9 mouse cellular contexts compared by ENCODE assay signal in genomic region chr10:61285271-61285670, GRCm38 (mm10). TPM values are rescaled to one million over a fixed set of nuclear protein-coding genes. Genes with fewer than 3 reads are reported as not detected.
A peak's percentile ranks its signal among the peaks of the same experiment; 100 is the strongest.
DNase-seq lines count a peak whose midpoint lies in the region; ATAC-seq and TF ChIP-seq lines count a peak whose summit lies in the region.
"Had no signal": no experiment of that assay in that cellular context is flagged by ENCODE, and none has a peak within 500 bp of the region (broad histone marks: within the 10 kb centered on the region; RNA-seq: fewer than 3 reads in every experiment).

No protein-coding gene starts in this region.

- H3K9me3 ChIP-seq in stomach, embryonic 14.5 days (ENCODE audit: control insufficient read depth, low read depth, low read length): no peaks in the 10 kb centered on the region
- no peaks in the 10 kb centered on the region for H3K9me3 ChIP-seq in forebrain, embryonic 14.5 days (replicated peaks; ENCODE audit: control insufficient read depth, low read length)
- no peaks in the 10 kb centered on the region for H3K9me3 ChIP-seq in forebrain, embryonic 15.5 days

- H3K36me3 ChIP-seq in kidney, adult 2 months (ENCODE audit: control insufficient read depth, insufficient read depth, low read length): no peaks in the 10 kb centered on the region
- no peaks in the 10 kb centered on the region for H3K36me3 ChIP-seq in stomach, embryonic 14.5 days (ENCODE audit: control insufficient read depth, insufficient read depth, low read length)
- no peaks in the 10 kb centered on the region for H3K36me3 ChIP-seq in forebrain, embryonic 14.5 days (ENCODE audit: control insufficient read depth, insufficient read depth, low read length)
- no peaks in the 10 kb centered on the region for H3K36me3 ChIP-seq in forebrain, embryonic 15.5 days

- H3K27me3 ChIP-seq in kidney, adult 2 months (replicated peaks; ENCODE audit: control insufficient read depth, insufficient read depth, low read length): no peaks in the 10 kb centered on the region
- H3K27me3 ChIP-seq in stomach, embryonic 14.5 days (ENCODE audit: control insufficient read depth, insufficient read depth, low read length): no peaks in the 10 kb centered on the region
- H3K27me3 ChIP-seq in forebrain, embryonic 14.5 days (replicated peaks; ENCODE audit: control insufficient read depth, insufficient read depth, low read length): no peaks in the 10 kb centered on the region
- no peaks in the 10 kb centered on the region for H3K27me3 ChIP-seq in forebrain, embryonic 15.5 days

- no peak overlapping the region for H3K4me2 ChIP-seq in stomach, embryonic 14.5 days (replicated peaks; ENCODE audit: low read depth, low read length)
- H3K4me2 ChIP-seq in forebrain, embryonic 14.5 days (ENCODE audit: low read length): no peak overlapping the region
- H3K4me2 ChIP-seq in forebrain, embryonic 15.5 days (replicated peaks): no peak overlapping the region

- no peak for TF ChIP-seq POLR2A in lung, adult 2 months (IDR thresholded peaks at IDR 0.05; ENCODE audit: borderline replicate concordance, extremely low read depth, low read depth, low read length)
- no peak for TF ChIP-seq POLR2A in kidney, adult 2 months (IDR thresholded peaks at IDR 0.05; ENCODE audit: low read depth, low read length)

- H3K9ac ChIP-seq in stomach, embryonic 14.5 days (replicated peaks; ENCODE audit: low read depth, low read length): no peak overlapping the region
- no peak overlapping the region for H3K9ac ChIP-seq in forebrain, embryonic 14.5 days (ENCODE audit: low read length)
- H3K9ac ChIP-seq in forebrain, embryonic 15.5 days (replicated peaks): no peak overlapping the region

- TF ChIP-seq CTCF in lung, adult 2 months (IDR thresholded peaks at IDR 0.05; ENCODE audit: insufficient read depth, low read length): no peak
- TF ChIP-seq CTCF in kidney, adult 2 months (conservative IDR thresholded peaks at IDR 0.05; ENCODE audit: insufficient read depth, insufficient read length, low read depth, low read length): no peak

- no peaks in the 10 kb centered on the region for H3K4me1 ChIP-seq in lung, adult 2 months (ENCODE audit: control insufficient read depth, insufficient read depth, low read length)
- H3K4me1 ChIP-seq in kidney, adult 2 months (ENCODE audit: control insufficient read depth, insufficient read depth, low read length): no peaks in the 10 kb centered on the region
- 0 out of 2 replicates have a peak, but pooled peaks cover 6% of the 10 kb centered on the region for H3K4me1 ChIP-seq in stomach, embryonic 14.5 days (ENCODE audit: control insufficient read depth, insufficient read depth, low read length)
- H3K4me1 ChIP-seq in forebrain, embryonic 14.5 days (ENCODE audit: control insufficient read depth, insufficient read depth, low read length): no peaks in the 10 kb centered on the region
- H3K4me1 ChIP-seq in forebrain, embryonic 15.5 days: no peaks in the 10 kb centered on the region

- 65% methylated on average over 11 of the region's 11 CpGs for WGBS in lung, adult 2 months
- WGBS in kidney, adult 2 months: 39% methylated on average over 11 of the region's 11 CpGs
- WGBS in stomach, embryonic 14.5 days: 70% methylated on average over 11 of the region's 11 CpGs
- 86% methylated on average over 11 of the region's 11 CpGs for WGBS in forebrain, embryonic 14.5 days
- 83% methylated on average over 11 of the region's 11 CpGs for WGBS in forebrain, embryonic 15.5 days

- ATAC-seq in stomach, embryonic 14.5 days (ENCODE audit: insufficient number of reproducible peaks, insufficient read depth, low FRiP score, low read depth): peak; percentile 23; the same call in 1 of the 2 replicates
- no peak for ATAC-seq in forebrain, embryonic 14.5 days
- no peak for ATAC-seq in forebrain, embryonic 15.5 days (replicated peaks)

- peak; percentile 39 to 41 for DNase-seq in lung, adult 18-20 months
- DNase-seq in lung, adult 2 months: no peak
- peak; percentile 46 to 57 for DNase-seq in cerebellum, postnatal 25 days
- DNase-seq in kidney, adult 2 months: peak; percentile 67
- DNase-seq in forebrain, embryonic 14.5 days (ENCODE audit: low spot score): no peak
- no peak for DNase-seq in spleen, postnatal 4 days (ENCODE audit: low spot score in 2 of 2)

- no peak overlapping the region for H3K4me3 ChIP-seq in lung, adult 2 months (replicated peaks; ENCODE audit: extremely low read depth, low read depth, low read length)
- H3K4me3 ChIP-seq in kidney, adult 2 months (ENCODE audit: insufficient read depth, low read depth, low read length): no peak overlapping the region
- H3K4me3 ChIP-seq in stomach, embryonic 14.5 days (ENCODE audit: low read depth, low read length): no peak overlapping the region
- no peak overlapping the region for H3K4me3 ChIP-seq in forebrain, embryonic 14.5 days (ENCODE audit: low read depth, low read length)
- no peak overlapping the region for H3K4me3 ChIP-seq in forebrain, embryonic 15.5 days

- 0 out of 2 replicates have a peak overlapping the region, but pooled peaks have one; percentile 10 for H3K27ac ChIP-seq in kidney, adult 2 months (ENCODE audit: insufficient read depth, low read depth, low read length)
- no peak overlapping the region for H3K27ac ChIP-seq in stomach, embryonic 14.5 days (ENCODE audit: low read length)
- no peak overlapping the region for H3K27ac ChIP-seq in forebrain, embryonic 14.5 days (ENCODE audit: low read depth, low read length)
- H3K27ac ChIP-seq in forebrain, embryonic 15.5 days (replicated peaks): no peak overlapping the region

RNA-seq across cellular contexts. Expression of gene Adamts14, which starts 12.0 kb away (rescaled TPM):
- polyA plus RNA-seq in lung, adult 2 months (2012; rRNA removed): 3.6 TPM in 2 replicates
- polyA plus RNA-seq in kidney, adult 2 months (2012; rRNA removed): 1.3 and 1.7 TPM in 2 replicates
- 0.98 and 1.4 TPM in 2 replicates for polyA plus RNA-seq in stomach, embryonic 14.5 days (2014; fragmentation: Nextera tagmentation; extraction: Ambion mirVana)
- polyA plus RNA-seq in forebrain, embryonic 14.5 days (2014; fragmentation: Nextera tagmentation; extraction: Ambion mirVana): 0.13 and 0.17 TPM in 2 replicates
- 0.13 and 0.20 TPM in 2 replicates for polyA plus RNA-seq in forebrain, embryonic 15.5 days (2015; fragmentation: Nextera tagmentation; extraction: Ambion mirVana)

RNA-seq across cellular contexts. Expression of gene Prf1, which starts 12.4 kb away (rescaled TPM):
- 6.2 and 8.0 TPM in 2 replicates for polyA plus RNA-seq in lung, adult 2 months (2012; rRNA removed)
- 0.65 and 1.5 TPM in 2 replicates for polyA plus RNA-seq in kidney, adult 2 months (2012; rRNA removed)
- polyA plus RNA-seq in stomach, embryonic 14.5 days (2014; fragmentation: Nextera tagmentation; extraction: Ambion mirVana): not detected in 2 replicates
- polyA plus RNA-seq in forebrain, embryonic 14.5 days (2014; fragmentation: Nextera tagmentation; extraction: Ambion mirVana): not detected in 2 replicates
- polyA plus RNA-seq in forebrain, embryonic 15.5 days (2015; fragmentation: Nextera tagmentation; extraction: Ambion mirVana): not detected in 2 replicates
- polyA plus RNA-seq: neural tube, embryonic 11.5 days had no signal

Comparison
In these comparisons a context has a peak if more than half of its experiments do, and no peak if none do; other contexts are left out.
1. DNase-seq: peak in lung, adult 18-20 months (2 of 2), cerebellum, postnatal 25 days (2 of 2) and kidney, adult 2 months (single experiment); none in lung, adult 2 months (single experiment), forebrain, embryonic 14.5 days (single experiment) and spleen, postnatal 4 days (0 of 2).